Mouse (Mus musculus) kidney, adult 2 months (tissue): ENCODE measurements at regions not wholly inside any gene's neighbourhood (a gene's known extent, or its start where the extent isn't known, plus 50 kb on each side); places are given as distances from the start of the nearest gene placed in this dataset.

ENCODE experiments used
- DNase-seq: peaks from one replicate; pipeline ENCODE4 v3.0.0; 2021
- H3K27ac ChIP-seq: fragments of 200-500 bp; 2 replicates; pipeline ENCODE4 v1.5.1; 2012; ENCODE audit warnings: low read depth, low read length, control low read depth, inconsistent platforms; ENCODE audit not compliant: insufficient read depth
- H3K27me3 ChIP-seq: fragments of 200-500 bp; replicated peaks from 2 replicates; pipeline ENCODE4 v1.6.1; 2012; ENCODE audit warnings: mild to moderate bottlenecking, moderate library complexity, low read length, inconsistent platforms; ENCODE audit not compliant: control insufficient read depth, insufficient read depth
- H3K36me3 ChIP-seq: fragments of 200-500 bp; 2 replicates; pipeline ENCODE4 v1.6.1; 2012; ENCODE audit warnings: mild to moderate bottlenecking, moderate library complexity, low read length, inconsistent platforms; ENCODE audit not compliant: control insufficient read depth, insufficient read depth
- H3K4me1 ChIP-seq: fragments of 200-500 bp; 2 replicates; pipeline ENCODE4 v1.6.1; 2011; ENCODE audit warnings: low read length; ENCODE audit not compliant: control insufficient read depth, insufficient read depth
- H3K4me3 ChIP-seq: fragments of 200-500 bp; 2 replicates; pipeline ENCODE4 v1.5.1; 2011; ENCODE audit warnings: mild to moderate bottlenecking, low read depth, low read length, control low read depth; ENCODE audit not compliant: insufficient read depth
- CTCF ChIP-seq: fragments of 200-500 bp; conservative IDR thresholded peaks from 2 replicates; pipeline ENCODE4 v1.5.1; 2011; ENCODE audit warnings: low read depth, mild to moderate bottlenecking, control low read depth, low read length, moderate library complexity, mixed read lengths; ENCODE audit not compliant: insufficient read depth, insufficient read length
- POLR2A ChIP-seq: fragments of 200-500 bp; IDR thresholded peaks from one replicate; pipeline ENCODE4 v1.6.1; 2011; ENCODE audit warnings: low read depth, low read length, control low read depth
- WGBS: fragments of 180-500 bp; shearing (Covaris S2); methylation state at CpG from one replicate; pipeline ENCODE4 v1.1.7; 2018; 5-methylcytosine and 5-hydroxymethylcytosine counted together

- Histone ChIP-seq H3K4me1 (no peaks in the 10 kb centered on the region), H3K27ac (no peak overlapping the region), H3K27me3 (no peaks in the 10 kb centered on the region), H3K4me3 (no peak overlapping the region), H3K36me3 (no peaks in the 10 kb centered on the region)
- 3% methylated on average over 6 of the region's 6 CpGs for WGBS
- no peak for TF ChIP-seq POLR2A
- TF ChIP-seq CTCF = peak; percentile 65
- DNase-seq = peak; percentile 44
These were observed 130.0 kb upstream of the Zc3h12c start for GRCm38 (mm10) chr9:52298329-52298728.

GRCm38 (mm10) chr9:52294699-52295098 is 126.3 kb upstream of the Zc3h12c start:
- WGBS = 59% methylated on average over 8 of the region's 8 CpGs
- Histone ChIP-seq H3K36me3 (no peaks in the 10 kb centered on the region), H3K4me3 (no peak overlapping the region), H3K27ac (peak overlapping the region; percentile 36; the same call in 1 of the 2 replicates), H3K4me1 (no peaks in the 10 kb centered on the region), H3K27me3 (no peaks in the 10 kb centered on the region)
- peak; percentile 71 for DNase-seq
- TF ChIP-seq POLR2A (no peak), CTCF (no peak)

- no peaks in the 10 kb centered on the region for H3K27me3 ChIP-seq
- no peaks in the 10 kb centered on the region for H3K4me1 ChIP-seq
- TF ChIP-seq CTCF (no peak), POLR2A (no peak)
- whole genome bisulfite sequencing = 76% methylated on average over 4 of the region's 4 CpGs
- DNase-seq = no peak
- H3K27ac ChIP-seq = no peak overlapping the region
- H3K4me3 ChIP-seq = no peak overlapping the region
- no peaks in the 10 kb centered on the region for H3K36me3 ChIP-seq
These were observed 120.7 kb upstream of the Zc3h12c start for GRCm38 (mm10) chr9:52289069-52289468.

GRCm38 (mm10) chr9:52287761-52288275 is 119.4 kb upstream of the Zc3h12c start:
- Histone ChIP-seq H3K27me3 (no peaks in the 10 kb centered on the region), H3K27ac (no peak overlapping the region), H3K4me1 (no peaks in the 10 kb centered on the region), H3K4me3 (no peak overlapping the region), H3K36me3 (no peaks in the 10 kb centered on the region)
- 64% methylated on average over 7 of the region's 7 CpGs for WGBS
- DNase-seq = no peak
- TF ChIP-seq POLR2A (no peak), CTCF (no peak)

- H3K27me3 ChIP-seq = no peaks in the 10 kb centered on the region
- TF ChIP-seq CTCF (peak; percentile 24; the same call in 1 of the 2 replicates), POLR2A (no peak)
- DNase-seq = peak; percentile 63
- WGBS = 7% methylated on average over 10 of the region's 10 CpGs
- H3K36me3 ChIP-seq = no peaks in the 10 kb centered on the region
- peak overlapping the region; percentile 27; the same call in 1 of the 2 replicates for H3K4me3 ChIP-seq
- no peaks in the 10 kb centered on the region for H3K4me1 ChIP-seq
- H3K27ac ChIP-seq = no peak overlapping the region
These were observed 118.9 kb upstream of the Zc3h12c start for GRCm38 (mm10) chr9:52287246-52287651.

- Histone ChIP-seq H3K27ac (no peak overlapping the region), H3K4me1 (no peaks in the 10 kb centered on the region), H3K27me3 (no peaks in the 10 kb centered on the region), H3K36me3 (no peaks in the 10 kb centered on the region), H3K4me3 (no peak overlapping the region)
- no peak for DNase-seq
- no peak for TF ChIP-seq CTCF
- TF ChIP-seq POLR2A = no peak
- 80% methylated on average over 1 of the region's 1 CpGs for WGBS
These were observed 117.7 kb upstream of the Zc3h12c start for GRCm38 (mm10) chr9:52286104-52286503.

- Histone ChIP-seq H3K36me3 (no peaks in the 10 kb centered on the region), H3K4me1 (no peaks in the 10 kb centered on the region), H3K4me3 (no peak overlapping the region), H3K27ac (no peak overlapping the region), H3K27me3 (no peaks in the 10 kb centered on the region)
- no peak for TF ChIP-seq CTCF
- TF ChIP-seq POLR2A = no peak
- 20% methylated on average over 2 of the region's 2 CpGs for WGBS
- no peak for DNase-seq
These were observed 115.2 kb upstream of the Zc3h12c start for GRCm38 (mm10) chr9:52283558-52283957.
